Mouse (Mus musculus) regulatory T cell (primary cell): ENCODE measurements around the gene Ncf1.

ENCODE experiments used
- in situ Hi-C: fragments of 300-600 bp; cut with MboI, MseI; formaldehyde crosslinking; loops from one replicate; pipeline ENCODE4 v1.15.1; 2025; ENCODE audit warnings: high pct_unique_total_duplicates

Gene Ncf1

DNA sequence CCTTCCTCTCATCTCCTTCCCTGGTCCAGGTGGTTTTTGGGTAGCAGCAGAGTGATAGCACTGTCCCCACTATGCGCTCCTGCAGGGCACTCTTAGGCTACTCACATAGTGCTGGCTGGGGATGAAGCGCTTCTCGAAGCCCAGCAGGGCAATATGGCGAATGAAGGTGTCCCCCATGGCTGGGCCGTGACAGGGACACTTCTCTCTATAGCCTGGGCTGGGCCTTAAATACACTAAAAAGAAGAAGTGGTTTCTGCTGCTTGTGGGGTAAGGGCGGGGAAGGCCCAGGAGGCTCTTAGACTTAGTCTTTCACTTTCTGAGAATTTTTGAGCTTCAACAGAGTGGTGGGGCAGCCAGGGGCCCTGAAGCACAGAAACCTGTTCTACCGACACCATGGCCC lies at the start of gene Ncf1:
Gene Ncf1 (minus strand): TSS at position 235 of the 400 bp plus-strand sequence.
- in situ Hi-C loops, result loop anchor here (5.0 kb wide), 1 partner anchor 33 kb away; no protein-coding TSS in a partner anchor

DNA sequence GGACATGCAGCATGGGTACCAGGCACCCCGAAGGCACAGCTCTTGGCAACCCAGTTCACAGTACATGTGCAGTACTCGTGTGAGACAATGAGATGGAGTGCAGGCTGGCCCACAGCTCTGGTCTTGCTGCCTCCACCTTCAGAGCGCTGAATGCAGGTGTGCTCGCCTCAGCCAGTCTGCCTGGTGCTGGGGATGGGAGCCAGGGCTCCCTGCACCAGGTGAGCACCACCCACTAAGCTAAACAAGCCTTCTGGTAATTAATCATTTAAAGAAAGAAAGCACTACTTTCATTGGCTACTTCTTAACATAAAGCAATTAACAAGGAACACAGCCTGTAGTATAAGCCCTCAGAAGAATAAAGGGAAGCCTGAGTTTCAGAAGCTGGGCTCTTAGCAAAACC lies 47.7 kb upstream of the Ncf1 start:
- in situ Hi-C loops, result no loop called here

- in situ Hi-C loops, result no loop called here
Observed at GRCm38 (mm10) chr5:134275556-134275955, 46.1 kb upstream of the Ncf1 start.

DNA sequence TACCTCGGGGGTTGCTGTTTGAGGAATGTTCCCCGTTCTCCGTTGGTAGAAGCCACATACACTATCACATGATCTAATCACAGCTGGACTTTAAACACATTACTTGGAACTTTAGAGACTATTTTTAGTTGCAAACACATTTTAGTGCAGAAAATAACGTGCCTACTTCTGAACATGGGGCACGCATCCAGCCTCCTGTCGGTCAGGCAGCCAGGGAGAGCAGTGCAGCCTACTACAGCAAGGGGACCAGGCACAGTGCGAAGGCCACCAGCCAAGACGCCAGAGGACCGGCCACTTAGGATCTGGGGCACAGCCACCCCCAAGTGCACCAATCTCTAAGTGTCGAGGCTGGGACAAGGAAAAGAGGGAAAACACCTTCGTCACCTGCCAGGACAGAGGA lies 45.6 kb upstream of the Ncf1 start:
- in situ Hi-C loops, result no loop called here

DNA sequence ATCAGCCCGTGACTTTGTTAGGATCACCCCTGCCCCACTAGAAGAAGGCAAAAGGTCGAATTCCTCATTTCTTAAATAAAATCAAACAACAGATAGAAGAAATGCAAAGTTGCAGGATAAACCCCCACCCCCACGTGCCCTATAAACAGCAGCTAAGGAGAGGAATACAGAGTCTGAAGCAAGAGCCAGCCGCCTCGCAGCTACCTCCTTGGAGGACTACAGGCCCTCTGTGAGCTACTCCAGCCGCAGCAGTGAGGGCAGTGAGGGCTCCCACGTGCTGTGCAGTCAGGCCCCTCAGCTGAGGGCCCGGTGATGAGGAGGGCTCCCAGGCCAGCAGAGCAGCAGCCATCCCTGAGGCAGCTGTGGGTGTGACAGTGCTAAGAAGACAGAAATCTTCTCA lies 44.3 kb upstream of the Ncf1 start:
- in situ Hi-C loops, result no loop called here

GRCm38 (mm10) chr5:134272761-134273160 lies 43.3 kb upstream of the Ncf1 start:
- in situ Hi-C loops, result no loop called here

GRCm38 (mm10) chr5:134271421-134271820 lies 42.0 kb upstream of the Ncf1 start:
- in situ Hi-C loops, result no loop called here

DNA sequence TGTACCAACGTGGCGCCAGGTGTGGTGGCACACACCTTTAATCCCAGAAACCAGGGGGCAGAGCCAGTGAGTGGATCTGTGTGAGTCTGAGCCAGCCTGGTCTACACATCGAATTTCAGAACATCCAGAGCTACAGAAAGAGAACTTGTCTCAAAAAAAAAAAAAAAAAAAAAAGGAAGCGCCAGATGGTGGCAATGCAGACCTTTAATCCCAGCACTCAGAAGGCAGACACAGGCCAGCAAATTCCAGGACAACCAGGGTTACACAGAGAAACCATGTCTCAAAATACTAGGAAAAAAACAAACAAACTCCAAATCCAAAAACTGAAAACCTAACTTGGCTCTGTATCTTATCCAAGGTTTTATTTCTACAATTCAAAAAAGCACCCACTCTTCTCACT lies 41.1 kb upstream of the Ncf1 start:
- in situ Hi-C loops, result no loop called here

DNA sequence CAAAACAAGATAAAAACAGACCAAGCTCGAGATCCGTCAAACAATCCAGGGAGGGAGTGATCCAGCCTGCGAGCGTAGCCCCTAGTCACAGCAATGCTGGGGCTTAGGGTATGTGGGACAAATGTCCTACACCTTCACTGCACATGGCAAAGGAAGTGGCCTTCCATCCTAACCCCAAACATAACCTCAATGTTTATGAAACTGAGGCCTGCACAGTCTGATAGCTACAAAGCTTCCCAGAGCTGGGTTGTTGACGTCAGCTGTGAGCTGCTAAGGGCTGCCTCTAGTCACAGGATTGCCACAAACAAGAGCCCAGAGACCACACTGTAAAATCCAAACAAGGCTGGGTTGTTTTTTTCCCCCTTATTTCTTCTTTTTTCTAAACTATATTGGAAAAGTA lies 40.3 kb upstream of the Ncf1 start:
- in situ Hi-C loops, result no loop called here

DNA sequence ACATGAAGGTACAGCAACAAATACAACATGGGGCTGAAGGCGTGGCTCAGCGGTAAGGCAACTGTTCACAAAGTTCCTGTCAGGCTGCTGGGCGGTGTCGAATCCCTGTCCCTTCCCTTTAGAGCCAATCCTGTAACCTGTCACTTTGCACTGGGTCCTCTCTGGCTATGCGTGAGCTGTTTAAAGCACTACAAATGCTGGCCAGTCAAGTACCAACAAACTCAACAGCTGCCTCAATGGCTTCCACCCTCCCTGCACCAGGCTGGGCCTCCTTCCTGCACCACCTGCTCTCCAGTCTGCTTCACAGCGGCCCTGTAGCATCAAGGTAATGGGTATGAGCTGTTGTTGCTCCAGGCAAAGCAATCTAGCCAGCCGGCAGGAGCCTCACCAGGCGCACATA lies 39.3 kb upstream of the Ncf1 start:
- in situ Hi-C loops, result no loop called here

GRCm38 (mm10) chr5:134266404-134266803 lies 37.0 kb upstream of the Ncf1 start:
- in situ Hi-C loops, result no loop called here

DNA sequence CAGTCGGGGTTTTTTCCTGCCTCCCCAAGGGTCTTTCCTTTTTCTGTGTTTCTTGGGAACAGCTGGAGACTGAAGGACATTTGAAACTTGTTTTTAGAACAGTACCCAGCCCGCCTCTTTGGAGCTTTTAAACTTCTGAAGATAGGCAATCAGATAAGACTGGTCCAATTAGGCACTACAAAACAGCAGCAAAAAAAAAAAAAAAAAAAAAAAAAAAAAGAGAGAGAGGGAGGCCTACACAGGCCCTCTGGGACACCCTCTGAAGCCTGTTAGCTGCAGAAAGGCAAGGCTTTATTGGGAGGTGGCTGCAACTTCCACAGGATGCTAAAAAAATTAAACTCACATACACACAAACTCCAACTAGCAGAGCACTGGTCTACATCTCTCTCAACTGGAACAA lies 36.5 kb upstream of the Ncf1 start:
- in situ Hi-C loops, result no loop called here

GRCm38 (mm10) chr5:134260001-134260636 lies 30.7 kb upstream of the Ncf1 start:
- in situ Hi-C loops, result loop anchor here (5.0 kb wide), 2 partner anchors 33 to 82 kb away; partner anchors contain the start of gene Ncf1

GRCm38 (mm10) chr5:134258934-134259333 lies 29.5 kb upstream of the Ncf1 start:
- in situ Hi-C loops, result no loop called here

GRCm38 (mm10) chr5:134258395-134258794 lies 29.0 kb upstream of the Ncf1 start:
- in situ Hi-C loops, result no loop called here

GRCm38 (mm10) chr5:134257349-134258031 lies 28.1 kb upstream of the Ncf1 start:
- in situ Hi-C loops, result no loop called here

DNA sequence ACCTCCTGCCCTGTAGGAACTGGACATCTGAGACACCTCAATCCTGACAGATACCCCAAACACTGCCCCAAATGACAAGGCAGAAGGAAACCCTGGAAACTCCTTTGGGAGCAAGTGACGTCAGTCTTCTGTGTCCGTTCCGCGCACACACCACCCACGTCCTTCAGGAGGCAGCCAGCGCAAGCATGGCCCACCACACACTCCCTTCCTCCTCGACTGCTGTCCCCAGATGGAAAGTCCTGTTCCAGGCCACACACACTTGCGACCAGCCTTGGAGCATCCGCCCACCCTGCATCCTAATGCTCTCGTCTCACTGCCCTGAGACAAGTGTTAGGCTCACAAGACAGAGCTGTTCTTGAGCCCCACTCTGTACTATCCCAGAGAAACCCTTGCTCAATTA lies 25.9 kb upstream of the Ncf1 start:
- in situ Hi-C loops, result no loop called here

- in situ Hi-C loops, result loop anchor here (5.0 kb wide), 1 partner anchor 62 kb away; no protein-coding TSS in a partner anchor
Observed at GRCm38 (mm10) chr5:134253806-134254205, 24.4 kb upstream of the Ncf1 start.

DNA sequence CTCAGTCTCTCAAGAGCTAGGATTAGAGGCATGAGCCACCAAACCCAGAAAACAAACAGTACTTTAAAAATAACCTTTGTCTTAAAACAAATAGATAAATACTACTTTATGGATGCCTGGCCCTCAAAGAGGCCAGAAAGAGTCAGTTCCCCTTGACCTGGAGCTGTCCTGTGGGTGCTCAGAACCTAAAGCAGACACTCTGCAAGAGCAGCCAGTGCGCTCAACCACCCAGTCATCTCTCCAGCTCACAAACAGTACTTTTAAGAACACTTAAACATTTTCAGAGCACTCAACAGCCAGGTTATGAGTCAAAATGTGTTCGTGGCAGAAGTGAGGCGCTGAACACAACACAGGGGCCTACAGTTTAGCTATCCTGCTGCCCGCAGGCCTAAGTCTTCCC lies 21.7 kb upstream of the Ncf1 start:
- in situ Hi-C loops, result loop anchor here (5.0 kb wide), 1 partner anchor 59 kb away; no protein-coding TSS in a partner anchor

DNA sequence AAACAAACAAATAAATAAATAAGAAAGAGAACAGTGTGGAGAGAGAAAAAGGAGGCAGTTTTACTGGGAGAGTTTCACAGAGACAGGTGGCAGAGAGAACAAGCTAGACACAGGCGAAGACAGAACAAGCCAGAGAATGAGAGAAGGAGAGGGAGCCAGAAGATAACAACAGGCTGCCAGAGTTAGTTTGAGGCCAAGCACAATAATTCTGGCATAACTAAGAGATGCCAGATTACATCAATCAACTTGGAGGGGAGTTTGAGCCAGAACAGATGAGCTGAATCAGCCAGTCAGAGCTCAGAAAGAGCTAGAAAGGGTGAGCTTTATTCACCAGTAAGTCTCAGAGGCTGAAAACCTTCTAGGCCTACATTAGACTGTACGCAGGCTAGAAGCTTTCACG lies 21.2 kb upstream of the Ncf1 start:
- in situ Hi-C loops, result loop anchor here (5.0 kb wide), 1 partner anchor 58 kb away; no protein-coding TSS in a partner anchor

DNA sequence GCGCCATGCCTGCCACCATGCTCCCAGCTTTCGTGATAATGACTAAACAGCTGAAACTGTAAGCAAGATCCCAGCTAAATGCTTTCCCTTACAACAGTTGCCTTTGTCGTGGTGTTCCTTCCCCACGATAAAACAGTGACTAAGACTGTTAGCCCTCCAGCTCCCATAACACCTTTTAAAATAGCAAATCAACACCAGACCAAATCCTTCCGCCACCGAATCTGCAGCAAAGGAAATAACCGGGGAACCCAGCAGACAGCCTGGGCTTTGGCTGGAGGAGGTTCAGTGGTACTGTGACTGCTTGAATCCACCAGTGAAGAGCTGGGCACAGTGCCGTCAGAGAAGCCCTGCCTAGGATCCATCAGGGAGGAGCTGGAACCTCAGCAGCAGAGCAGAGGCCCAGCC lies 19.8 kb upstream of the Ncf1 start:
- in situ Hi-C loops, result no loop called here

DNA sequence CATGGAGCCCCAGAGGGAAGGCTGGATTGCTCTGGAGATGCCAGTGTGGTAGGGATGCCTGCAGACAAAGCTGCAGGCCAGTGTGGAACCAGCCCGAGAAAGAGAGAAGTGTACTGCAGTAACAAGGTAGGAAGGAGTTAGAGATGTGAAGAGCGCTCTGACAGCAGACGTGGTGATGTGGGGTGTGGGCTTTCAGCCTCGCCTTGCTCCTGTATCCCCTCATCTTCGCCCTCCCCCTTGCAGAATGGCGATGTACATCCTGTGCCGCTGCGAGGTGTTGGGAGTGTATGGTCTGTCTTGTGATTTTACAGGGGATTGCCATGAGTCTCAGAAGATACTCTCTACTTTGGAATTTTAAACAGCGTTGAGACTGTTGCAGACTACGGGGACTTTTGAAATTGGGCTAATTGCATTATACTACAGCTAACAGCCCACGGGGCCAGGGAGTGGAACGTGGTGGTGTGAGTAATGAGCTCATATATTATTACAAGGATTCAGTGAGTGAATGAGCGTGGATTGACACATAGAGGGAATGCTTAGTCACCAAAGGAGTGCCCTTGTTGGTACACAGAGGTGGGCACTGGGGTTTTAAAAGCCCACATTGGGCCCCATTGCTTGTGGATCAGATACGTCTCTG lies 19.3 kb upstream of the Ncf1 start:
- in situ Hi-C loops, result no loop called here

DNA sequence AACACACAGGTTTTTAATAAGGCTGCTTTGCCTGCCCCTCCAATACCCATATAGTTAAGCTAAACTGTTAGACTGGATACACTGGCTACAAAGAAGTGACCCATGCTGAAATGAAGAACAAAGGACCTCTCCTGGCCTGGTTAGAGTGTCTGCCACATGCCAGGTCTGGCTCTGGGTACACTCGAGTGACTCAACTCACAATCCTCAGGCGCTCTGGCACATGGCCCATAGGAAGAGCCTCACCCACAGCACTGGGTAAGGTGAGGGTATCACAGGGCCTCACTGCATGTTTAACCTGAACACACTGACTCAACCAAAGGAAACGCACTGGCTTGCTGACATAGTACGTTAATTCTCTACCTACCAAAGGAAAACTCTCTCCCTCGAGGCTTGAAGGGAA lies 16.7 kb upstream of the Ncf1 start:
- in situ Hi-C loops, result no loop called here
